Mouse (Mus musculus): ENCODE data around the gene Tmem131.

GRCm38 (mm10) chr1:36743046-36743445, 200.4 kb downstream of the Tmem131 start:
- no peak for TF ChIP-seq POLR2A (IDR thresholded peaks at IDR 0.05; ENCODE audit: low read depth, low read length)
- TF ChIP-seq CTCF (IDR thresholded peaks at IDR 0.05; ENCODE audit: borderline replicate concordance, insufficient read depth, low read length), result no peak
